Mouse (Mus musculus) stomach, postnatal 0 days (tissue): ENCODE results near the gene Cenpv.

Experiments used
- CTCF ChIP-seq: IDR thresholded peaks from 2 replicates; pipeline ENCODE4 v1.5.1; 2016; ENCODE audit warnings: antibody characterized with exemption, low read depth, mild to moderate bottlenecking, moderate library complexity
- EP300 ChIP-seq: optimal IDR thresholded peaks from 2 replicates; pipeline ENCODE3; 2016; ENCODE audit warnings: antibody characterized with exemption

DNA sequence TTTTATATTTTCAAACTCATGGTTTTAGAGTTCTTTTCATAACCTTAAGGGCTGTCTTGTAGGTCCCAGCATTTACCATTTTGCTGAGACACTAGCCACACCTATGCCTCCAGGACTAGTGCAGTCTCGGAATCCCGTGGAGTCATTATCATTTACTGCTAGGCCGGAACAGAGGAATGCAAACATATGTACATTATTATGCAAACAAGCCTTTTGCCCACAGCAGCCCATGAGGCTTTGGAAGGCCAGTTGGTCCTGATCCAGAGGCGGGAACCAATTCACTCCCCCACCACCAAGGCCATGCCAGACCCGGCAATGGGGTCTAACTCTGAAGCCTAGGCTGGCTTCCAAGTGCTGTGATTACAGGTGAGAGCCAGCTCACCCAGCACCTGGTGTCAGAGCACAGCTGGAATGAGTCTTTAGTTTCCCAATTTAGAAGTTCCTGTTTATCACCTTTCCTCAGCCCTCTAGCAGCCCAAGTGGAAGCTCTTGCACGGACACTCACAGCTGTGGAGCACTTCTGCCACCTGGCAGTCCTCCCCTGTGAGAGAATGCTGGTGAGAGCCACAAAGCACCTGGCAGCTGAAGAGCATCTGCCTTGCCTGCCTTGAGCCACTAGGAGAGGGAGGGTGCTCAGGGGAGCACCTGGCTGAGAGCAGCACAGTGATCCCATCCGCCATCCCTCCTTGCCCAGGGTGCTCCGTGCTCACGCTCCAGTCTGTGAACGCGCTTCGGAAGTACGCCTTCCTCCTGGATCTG is 27.4 kb downstream of the Cenpv start:
- TF ChIP-seq CTCF (0 out of 2 replicates have a peak, but pooled peaks have one; percentile 13), EP300 (no peak)
